Mouse (Mus musculus) lung, embryonic 15.5 days (tissue): ENCODE measurements around the gene Tspan14. TPM values are rescaled to one million over a fixed set of nuclear protein-coding genes. Genes with fewer than 3 reads are reported as not detected.

Experiments used
- ATAC-seq: fragments of 200-750 bp; cut with Nextera tagmentation; 2 replicates; pipeline ENCODE4 v1.8.0; 2017; ENCODE audit warnings: moderate number of reproducible peaks, borderline replicate concordance; ENCODE audit not compliant: low FRiP score, low TSS enrichment; ENCODE audit errors: extremely low read depth
- H3K27ac ChIP-seq: fragments of 300-500 bp; sonication (generic); 2 replicates; pipeline ENCODE4 v1.5.1; 2015; ENCODE audit warnings: moderate library complexity, mild to moderate bottlenecking, inconsistent platforms
- H3K27me3 ChIP-seq: fragments of 300-500 bp; sonication (generic); 2 replicates; pipeline ENCODE4 v1.6.1; 2015; ENCODE audit warnings: inconsistent platforms
- H3K36me3 ChIP-seq: fragments of 300-500 bp; sonication (generic); 2 replicates; pipeline ENCODE4 v1.6.1; 2015; ENCODE audit warnings: inconsistent platforms
- H3K4me1 ChIP-seq: fragments of 300-500 bp; sonication (generic); 2 replicates; pipeline ENCODE4 v1.6.1; 2015; ENCODE audit warnings: inconsistent platforms
- H3K4me2 ChIP-seq: fragments of 300-500 bp; sonication (generic); 2 replicates; pipeline ENCODE4 v1.6.1; 2015; ENCODE audit warnings: inconsistent platforms, mild to moderate bottlenecking, moderate library complexity
- H3K4me3 ChIP-seq: fragments of 300-500 bp; sonication (generic); 2 replicates; pipeline ENCODE4 v1.5.1; 2015; ENCODE audit warnings: mild to moderate bottlenecking, inconsistent platforms
- H3K9ac ChIP-seq: fragments of 300-500 bp; sonication (generic); 2 replicates; pipeline ENCODE4 v1.6.1; 2015; ENCODE audit warnings: inconsistent platforms
- H3K9me3 ChIP-seq: fragments of 300-500 bp; sonication (generic); 2 replicates; pipeline ENCODE4 v1.6.1; 2016; ENCODE audit warnings: inconsistent platforms
- WGBS: fragments of 180-500 bp; shearing (Covaris S2); methylation state at CpG from one replicate; pipeline ENCODE4 v1.1.7; 2015; 5-methylcytosine and 5-hydroxymethylcytosine counted together
- polyA plus RNA-seq: library from polyadenylated mRNA; unstranded; fragments of >200 nt; fragmentation: Nextera tagmentation; extraction: Ambion mirVana; gene quantifications from 2 replicates; pipeline ENCODE4 v1.2.1, GENCODE M21; 2015

Tspan14 gene
- polyA plus RNA-seq, 1 experiment from 2014 or later: 101 TPM

GRCm38 (mm10) chr14:40911529-40911928 is 55.1 kb downstream of the Tspan14 start:
- Histone ChIP-seq H3K9me3 (no peaks in the 10 kb centered on the region), H3K27me3 (no peaks in the 10 kb centered on the region), H3K36me3 (peaks cover 86% of the 10 kb centered on the region), H3K27ac (no peak overlapping the region), H3K4me3 (no peak overlapping the region), H3K4me2 (no peak overlapping the region), H3K4me1 (0 out of 2 replicates have a peak, but pooled peaks cover 6% of the 10 kb centered on the region), H3K9ac (no peak overlapping the region)
- no peak for ATAC-seq

- Histone ChIP-seq H3K4me2 (no peak overlapping the region), H3K36me3 (peaks cover 70% of the 10 kb centered on the region), H3K27ac (no peak overlapping the region), H3K4me1 (no peaks in the 10 kb centered on the region), H3K9ac (no peak overlapping the region), H3K9me3 (no peaks in the 10 kb centered on the region), H3K27me3 (no peaks in the 10 kb centered on the region), H3K4me3 (no peak overlapping the region)
- no peak for ATAC-seq
- 86% methylated on average over 9 of the region's 9 CpGs for WGBS
Observed at GRCm38 (mm10) chr14:40908763-40909162, 57.8 kb downstream of the Tspan14 start.

GRCm38 (mm10) chr14:40906770-40907169 is 59.8 kb downstream of the Tspan14 start:
- no peak for ATAC-seq
- no peak overlapping the region for H3K9ac ChIP-seq
- H3K4me3 ChIP-seq: no peak overlapping the region
- no peaks in the 10 kb centered on the region for H3K27me3 ChIP-seq
- H3K36me3 ChIP-seq: peaks cover 57% of the 10 kb centered on the region
- no peak overlapping the region for H3K27ac ChIP-seq
- peaks cover 11% of the 10 kb centered on the region for H3K4me1 ChIP-seq
- 67% methylated on average over 9 of the region's 9 CpGs for WGBS
- no peak overlapping the region for H3K4me2 ChIP-seq
- H3K9me3 ChIP-seq: no peaks in the 10 kb centered on the region

GRCm38 (mm10) chr14:40905813-40906212 is 60.8 kb downstream of the Tspan14 start:
- no peaks in the 10 kb centered on the region for H3K9me3 ChIP-seq
- H3K36me3 ChIP-seq: peaks cover 48% of the 10 kb centered on the region
- 84% methylated on average over 8 of the region's 8 CpGs for WGBS
- H3K9ac ChIP-seq: no peak overlapping the region
- H3K27me3 ChIP-seq: no peaks in the 10 kb centered on the region
- H3K4me3 ChIP-seq: no peak overlapping the region
- H3K4me2 ChIP-seq: no peak overlapping the region
- no peak for ATAC-seq
- no peak overlapping the region for H3K27ac ChIP-seq
- peaks cover 11% of the 10 kb centered on the region for H3K4me1 ChIP-seq

GRCm38 (mm10) chr14:40902307-40903055 is 64.1 kb downstream of the Tspan14 start:
- H3K9me3 ChIP-seq: no peaks in the 10 kb centered on the region
- H3K4me1 ChIP-seq: peaks cover 11% of the 10 kb centered on the region
- H3K36me3 ChIP-seq: peaks cover 15% of the 10 kb centered on the region
- no peak overlapping the region for H3K4me2 ChIP-seq
- H3K4me3 ChIP-seq: no peak overlapping the region
- ATAC-seq: no peak
- H3K27ac ChIP-seq: no peak overlapping the region
- no peaks in the 10 kb centered on the region for H3K27me3 ChIP-seq
- no peak overlapping the region for H3K9ac ChIP-seq
- WGBS: 60% methylated on average over 12 of the region's 12 CpGs

- 40% methylated on average over 2 of the region's 2 CpGs for WGBS
- no peaks in the 10 kb centered on the region for H3K27me3 ChIP-seq
- ATAC-seq: no peak
Observed at GRCm38 (mm10) chr14:40900267-40900666, 66.3 kb downstream of the Tspan14 start.

GRCm38 (mm10) chr14:40897916-40898315 is 68.7 kb downstream of the Tspan14 start:
- 67% methylated on average over 3 of the region's 3 CpGs for WGBS
- no peak overlapping the region for H3K9ac ChIP-seq
- H3K4me3 ChIP-seq: no peak overlapping the region
- H3K4me1 ChIP-seq: peaks cover 16% of the 10 kb centered on the region
- H3K27ac ChIP-seq: no peak overlapping the region
- no peaks in the 10 kb centered on the region for H3K9me3 ChIP-seq
- ATAC-seq: no peak
- H3K36me3 ChIP-seq: no peaks in the 10 kb centered on the region
- H3K27me3 ChIP-seq: no peaks in the 10 kb centered on the region
- no peak overlapping the region for H3K4me2 ChIP-seq

More at GRCm38 (mm10) chr14:40900267-40900666, 66.3 kb downstream of the Tspan14 start:
- H3K9me3 ChIP-seq: no peaks in the 10 kb centered on the region
- H3K4me1 ChIP-seq: peaks cover 11% of the 10 kb centered on the region
- H3K4me2 ChIP-seq: no peak overlapping the region
- H3K36me3 ChIP-seq: no peaks in the 10 kb centered on the region
- no peak overlapping the region for H3K27ac ChIP-seq
- no peak overlapping the region for H3K9ac ChIP-seq
- H3K4me3 ChIP-seq: no peak overlapping the region

GRCm38 (mm10) chr14:40895681-40896080 is 70.9 kb downstream of the Tspan14 start:
- Histone ChIP-seq H3K4me2 (no peak overlapping the region), H3K27ac (no peak overlapping the region), H3K9me3 (no peaks in the 10 kb centered on the region), H3K36me3 (no peaks in the 10 kb centered on the region), H3K4me1 (peaks cover 11% of the 10 kb centered on the region; the same call in 1 of the 2 replicates), H3K4me3 (no peak overlapping the region), H3K9ac (no peak overlapping the region), H3K27me3 (no peaks in the 10 kb centered on the region)
- 54% methylated on average over 8 of the region's 8 CpGs for WGBS
- no peak for ATAC-seq

- H3K27me3 ChIP-seq: no peaks in the 10 kb centered on the region
- H3K27ac ChIP-seq: no peak overlapping the region
- H3K9me3 ChIP-seq: no peaks in the 10 kb centered on the region
- 9% methylated on average over 23 of the region's 23 CpGs for WGBS
- H3K36me3 ChIP-seq: no peaks in the 10 kb centered on the region
- no peak overlapping the region for H3K4me3 ChIP-seq
- no peak overlapping the region for H3K9ac ChIP-seq
- peak overlapping the region; percentile 48 for H3K4me2 ChIP-seq
- H3K4me1 ChIP-seq: peaks cover 11% of the 10 kb centered on the region; the same call in 1 of the 2 replicates
- ATAC-seq: peak; percentile 77; the same call in 1 of the 2 replicates
Observed at GRCm38 (mm10) chr14:40894576-40895247, 71.9 kb downstream of the Tspan14 start.

- H3K27ac ChIP-seq: no peak overlapping the region
- H3K36me3 ChIP-seq: no peaks in the 10 kb centered on the region
- H3K9me3 ChIP-seq: no peaks in the 10 kb centered on the region
- H3K9ac ChIP-seq: no peak overlapping the region
- no peak for ATAC-seq
- H3K4me2 ChIP-seq: no peak overlapping the region
- H3K4me1 ChIP-seq: peaks cover 11% of the 10 kb centered on the region; the same call in 1 of the 2 replicates
- 70% methylated on average over 8 of the region's 8 CpGs for WGBS
- no peak overlapping the region for H3K4me3 ChIP-seq
- H3K27me3 ChIP-seq: no peaks in the 10 kb centered on the region
Observed at GRCm38 (mm10) chr14:40893884-40894283, 72.7 kb downstream of the Tspan14 start.

GRCm38 (mm10) chr14:40893196-40893595 is 73.4 kb downstream of the Tspan14 start, which contains the start of gene Sh2d4b:
Gene Sh2d4b, minus strand, starts transcription at chr14:40893266.
- Histone ChIP-seq H3K9me3 (no peaks in the 10 kb centered on the region), H3K27ac (no peak within 1 kb of the TSS), H3K27me3 (no peaks in the 10 kb centered on the region), H3K4me2 (no peak within 1 kb of the TSS), H3K9ac (no peak within 1 kb of the TSS), H3K36me3 (no peaks in the 10 kb centered on the region), H3K4me1 (peaks cover 11% of the 10 kb centered on the region; the same call in 1 of the 2 replicates), H3K4me3 (no peak within 1 kb of the TSS)
- ATAC-seq: no peak
- WGBS: 39% methylated on average over 3 of the region's 3 CpGs

- Histone ChIP-seq H3K9ac (no peak overlapping the region), H3K4me3 (no peak overlapping the region), H3K27ac (no peak overlapping the region), H3K27me3 (no peaks in the 10 kb centered on the region), H3K36me3 (no peaks in the 10 kb centered on the region), H3K4me1 (peaks cover 11% of the 10 kb centered on the region; the same call in 1 of the 2 replicates), H3K4me2 (no peak overlapping the region), H3K9me3 (no peaks in the 10 kb centered on the region)
- WGBS: 82% methylated on average over 7 of the region's 7 CpGs
- no peak for ATAC-seq
Observed at GRCm38 (mm10) chr14:40892326-40892825, 74.2 kb downstream of the Tspan14 start.
